Mouse (Mus musculus): ENCODE data around the gene Cdc42ep3.

The Cdc42ep3 gene

DNA sequence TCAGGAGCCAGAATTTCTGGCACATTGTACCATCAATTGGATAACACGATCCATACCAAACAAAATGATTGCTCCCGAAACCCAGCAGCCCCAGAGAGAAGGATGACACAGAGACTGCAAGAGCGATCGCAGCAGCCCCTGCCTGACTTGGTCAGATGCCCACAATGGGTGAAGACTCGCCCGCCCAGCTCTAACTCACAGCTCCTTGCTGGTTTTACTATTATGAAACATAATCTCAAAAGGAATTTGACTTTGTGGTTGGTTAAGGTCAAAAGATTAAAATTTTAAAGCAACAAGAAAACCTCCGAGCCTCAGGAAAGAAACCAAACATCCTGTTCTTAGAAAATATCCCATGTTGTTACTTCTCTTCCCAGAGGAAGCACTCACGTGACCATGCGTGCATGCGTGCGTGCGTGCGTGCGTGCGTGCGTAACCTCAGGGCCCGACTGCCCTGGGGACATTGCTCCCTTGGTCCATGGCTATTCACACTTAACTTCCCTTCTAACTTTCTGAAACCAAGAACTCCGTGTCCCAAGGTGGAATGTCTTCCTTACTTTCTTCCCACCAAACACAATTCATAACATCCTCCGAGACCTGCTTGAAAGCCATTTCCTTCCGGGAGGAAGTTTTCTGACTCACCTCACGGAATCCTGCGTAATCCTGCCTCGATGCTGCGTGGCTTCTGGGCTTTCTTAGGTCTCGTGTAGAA, 9.7 kb downstream of the Cdc42ep3 start:
- ATAC-seq (ENCODE audit: insufficient number of reproducible peaks, low FRiP score, low TSS enrichment): no peak

DNA sequence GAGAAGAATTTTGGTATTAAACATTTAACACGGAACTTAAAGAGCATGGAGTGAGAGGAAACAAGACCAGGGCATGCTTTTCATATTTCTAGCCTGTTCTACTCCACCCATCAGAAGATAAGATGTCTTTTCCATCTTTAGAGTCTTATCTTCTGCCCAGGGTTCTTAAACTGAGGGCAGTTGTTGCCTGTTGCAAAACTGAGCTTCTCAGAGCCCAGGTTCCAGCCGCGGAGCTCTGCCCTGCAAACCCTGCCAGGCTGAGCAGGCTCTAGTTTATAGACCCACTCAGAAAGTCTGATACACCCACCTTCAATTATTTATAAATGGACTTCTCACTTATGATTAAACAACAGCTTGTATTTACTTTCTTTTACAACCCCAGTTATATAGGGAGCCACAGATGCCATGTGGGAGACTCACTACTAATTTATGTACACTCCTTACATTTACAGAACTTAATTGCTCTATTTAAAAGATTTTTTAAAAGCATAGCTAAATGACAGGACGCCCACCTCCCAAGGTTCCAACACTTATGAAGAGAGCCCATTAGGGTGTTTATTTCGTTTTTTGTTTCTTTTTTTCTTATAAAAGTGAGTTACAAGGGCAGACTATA, 11.5 kb downstream of the Cdc42ep3 start:
- no peak for ATAC-seq (ENCODE audit: insufficient number of reproducible peaks, low FRiP score, low TSS enrichment)

DNA sequence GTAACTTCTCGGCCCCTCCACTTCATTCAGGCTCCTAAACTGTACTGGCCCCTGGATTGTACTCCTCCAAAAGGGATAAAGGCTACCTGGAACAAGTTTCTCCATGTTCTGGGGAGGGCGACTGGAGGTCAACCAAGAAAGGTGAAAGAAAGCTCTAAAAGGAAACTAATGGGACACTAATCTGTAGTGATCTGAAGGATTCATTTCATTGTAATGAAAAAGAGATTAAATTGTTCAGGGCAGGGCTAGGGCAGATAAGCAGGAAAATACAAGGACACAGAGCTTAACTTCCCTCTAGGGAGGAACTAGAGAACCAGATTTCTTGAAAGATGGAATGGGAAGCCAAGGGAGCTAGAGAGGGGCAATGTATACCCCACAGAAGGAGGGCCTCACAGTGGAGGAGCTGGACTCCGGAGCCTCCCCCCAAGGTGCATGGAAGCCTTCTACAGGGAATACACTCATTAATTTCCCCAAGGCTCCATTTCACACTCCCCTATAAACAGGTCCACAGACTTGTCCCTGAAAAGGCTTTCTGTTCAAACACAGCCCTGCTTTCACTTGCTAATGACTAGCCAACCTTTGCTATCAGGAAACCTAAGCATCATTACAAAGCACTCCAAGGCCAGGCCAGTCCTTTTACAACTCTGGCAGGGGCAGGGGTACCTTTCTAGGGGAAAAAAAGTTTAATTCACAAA, 12.1 kb downstream of the Cdc42ep3 start:
- ATAC-seq (ENCODE audit: insufficient number of reproducible peaks, low FRiP score, low TSS enrichment): no peak

DNA sequence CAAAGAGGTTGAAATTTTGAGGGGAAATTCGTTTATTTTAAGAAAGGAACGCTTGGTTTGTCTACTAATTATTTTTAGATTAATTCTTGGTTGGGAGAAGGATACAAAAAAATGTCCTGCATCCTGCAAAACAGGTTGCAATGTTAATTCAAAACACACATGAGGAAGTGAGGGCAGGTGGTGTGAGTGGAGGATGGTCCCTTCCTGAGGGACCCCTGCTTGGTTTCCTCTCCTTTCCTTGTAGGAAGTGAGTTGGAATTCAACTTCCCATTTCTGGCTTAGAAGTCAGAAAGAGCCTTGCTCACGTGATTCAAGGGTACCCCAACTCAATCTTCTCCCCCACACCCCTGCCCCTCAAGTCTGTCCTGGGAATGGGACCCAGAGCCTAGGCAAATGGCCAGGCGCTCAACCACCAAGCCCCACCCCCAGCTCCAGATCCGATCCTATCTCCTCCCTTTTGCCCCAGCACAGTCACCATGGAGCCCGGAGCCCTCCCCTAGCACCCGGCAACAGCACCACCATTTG, 12.9 kb downstream of the Cdc42ep3 start:
- no peak for ATAC-seq (ENCODE audit: insufficient number of reproducible peaks, low FRiP score, low TSS enrichment)

DNA sequence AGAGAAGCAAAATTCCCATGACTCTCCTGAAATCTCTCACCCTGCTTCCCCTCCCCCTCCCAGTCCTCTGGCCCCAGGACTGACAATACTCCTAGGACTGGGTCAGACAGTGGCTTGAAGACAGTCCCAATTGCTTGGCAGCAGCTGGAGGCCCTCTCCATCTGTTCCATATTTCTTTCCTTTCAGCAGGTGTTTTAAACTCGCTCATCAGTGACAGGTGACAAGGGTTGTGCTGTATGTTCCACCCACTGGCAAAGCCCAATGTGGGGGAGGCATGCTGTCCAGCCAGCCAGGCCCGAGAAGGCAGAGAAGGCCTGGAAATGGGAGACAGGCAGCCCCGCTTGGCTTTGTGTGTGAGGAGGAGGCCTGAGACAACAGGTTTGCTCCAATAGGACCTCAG, 17.4 kb downstream of the Cdc42ep3 start:
- ATAC-seq (ENCODE audit: insufficient number of reproducible peaks, low FRiP score, low TSS enrichment): no peak

DNA sequence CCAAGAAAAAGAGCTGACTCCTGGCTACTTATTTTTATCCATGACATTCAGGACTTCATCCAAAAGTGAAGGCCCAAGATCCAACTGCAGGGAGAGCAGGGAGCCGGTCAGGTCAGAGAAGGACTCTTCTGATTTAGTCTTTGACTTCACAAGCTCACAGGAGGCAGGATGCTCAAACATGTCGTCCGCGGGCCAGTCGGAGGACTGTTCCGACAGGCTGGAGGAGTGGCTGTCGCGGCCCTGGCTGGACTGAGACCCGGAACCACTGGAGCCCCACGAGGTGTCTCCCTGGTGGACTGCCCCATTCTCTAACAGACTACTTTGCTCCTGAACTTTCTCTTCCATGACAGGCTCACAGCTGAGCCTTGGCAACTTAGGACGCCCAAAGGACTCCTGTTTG, 20.2 kb downstream of the Cdc42ep3 start:
- no peak for ATAC-seq (ENCODE audit: insufficient number of reproducible peaks, low FRiP score, low TSS enrichment)

DNA sequence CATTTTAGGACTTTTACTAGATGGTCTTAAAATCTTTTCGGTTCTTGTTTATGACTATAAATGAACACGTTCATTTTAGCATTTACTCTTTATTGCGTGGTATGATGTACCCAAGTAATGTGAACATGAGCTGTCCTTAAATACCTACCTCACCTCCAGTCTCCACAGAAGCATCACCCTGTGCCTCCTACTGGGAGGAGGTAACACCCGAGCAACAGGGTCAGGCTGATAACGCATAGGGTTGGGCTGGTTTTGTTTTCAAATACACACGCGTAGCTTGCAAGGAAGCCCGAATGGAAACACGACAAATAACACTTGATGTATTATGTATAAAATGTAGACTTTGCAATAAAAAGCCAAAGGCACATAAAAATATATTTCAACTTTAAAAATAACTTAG, 21.2 kb downstream of the Cdc42ep3 start:
- no peak for ATAC-seq (ENCODE audit: insufficient number of reproducible peaks, low FRiP score, low TSS enrichment)

DNA sequence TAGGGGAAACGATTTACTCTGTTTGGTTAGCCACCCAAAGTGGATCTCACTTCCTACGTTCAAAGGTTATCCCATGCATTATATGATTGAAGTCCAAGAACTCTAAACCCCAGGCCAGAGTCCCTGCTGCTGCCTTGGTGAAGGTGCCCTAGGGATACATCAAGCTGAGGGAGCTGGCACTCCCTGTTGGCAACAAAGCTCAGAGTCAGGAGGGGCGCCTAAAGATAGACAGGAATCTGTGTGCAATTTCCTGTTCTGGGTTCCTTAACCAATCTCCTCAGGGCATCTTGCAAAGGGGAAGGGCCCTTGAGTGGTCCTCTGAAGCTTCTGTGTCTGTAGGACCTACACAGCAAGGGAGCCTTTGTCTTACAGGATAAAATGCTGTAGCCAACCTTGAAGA, 22.0 kb downstream of the Cdc42ep3 start:
- no peak for ATAC-seq (ENCODE audit: insufficient number of reproducible peaks, low FRiP score, low TSS enrichment)

DNA sequence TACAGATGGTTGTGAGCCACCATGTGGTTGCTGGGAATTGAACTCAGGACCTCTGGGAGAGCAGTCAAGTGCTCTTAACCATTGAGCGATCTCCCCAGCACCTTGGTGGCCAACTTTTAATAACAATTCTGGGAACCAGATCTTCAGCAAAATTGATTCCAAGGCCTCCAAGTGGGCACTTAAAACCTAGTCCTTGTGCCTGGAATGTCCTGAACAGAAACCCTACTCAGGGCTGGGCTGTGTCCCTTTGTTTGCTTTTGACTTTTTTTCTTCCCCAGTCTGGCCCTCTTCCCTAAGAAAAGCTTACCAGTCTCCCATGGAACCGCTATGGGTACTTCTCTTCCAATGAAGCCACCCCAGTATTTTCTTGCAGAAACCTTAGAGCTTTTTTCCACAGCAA, 24.5 kb downstream of the Cdc42ep3 start:
- ATAC-seq (ENCODE audit: insufficient number of reproducible peaks, low FRiP score, low TSS enrichment): no peak

DNA sequence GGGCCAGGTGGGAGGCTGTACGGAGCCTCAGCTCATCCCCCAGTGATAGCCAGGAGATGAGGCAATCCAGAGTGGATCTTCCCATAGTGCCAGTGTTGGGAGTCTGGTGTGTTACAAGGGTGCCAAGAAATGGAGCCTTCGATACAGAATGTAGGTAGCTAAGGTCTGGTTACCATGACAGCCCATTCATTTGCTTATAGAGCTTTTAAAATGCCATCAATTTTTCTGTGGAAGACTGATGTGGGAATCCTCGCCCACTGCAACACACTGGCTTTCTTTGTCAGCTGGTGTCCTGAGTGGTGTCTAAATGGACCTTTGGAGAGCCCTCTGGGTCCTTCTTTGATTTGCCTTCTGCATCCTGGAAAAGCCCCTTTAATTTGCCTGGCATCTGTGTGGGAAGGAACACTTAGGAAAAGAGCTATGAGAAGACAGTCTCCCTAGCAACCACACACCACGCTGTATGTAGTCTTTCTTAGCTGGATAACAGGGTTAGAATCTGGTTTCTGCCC, 28.0 kb downstream of the Cdc42ep3 start:
- no peak for ATAC-seq (ENCODE audit: insufficient number of reproducible peaks, low FRiP score, low TSS enrichment)

DNA sequence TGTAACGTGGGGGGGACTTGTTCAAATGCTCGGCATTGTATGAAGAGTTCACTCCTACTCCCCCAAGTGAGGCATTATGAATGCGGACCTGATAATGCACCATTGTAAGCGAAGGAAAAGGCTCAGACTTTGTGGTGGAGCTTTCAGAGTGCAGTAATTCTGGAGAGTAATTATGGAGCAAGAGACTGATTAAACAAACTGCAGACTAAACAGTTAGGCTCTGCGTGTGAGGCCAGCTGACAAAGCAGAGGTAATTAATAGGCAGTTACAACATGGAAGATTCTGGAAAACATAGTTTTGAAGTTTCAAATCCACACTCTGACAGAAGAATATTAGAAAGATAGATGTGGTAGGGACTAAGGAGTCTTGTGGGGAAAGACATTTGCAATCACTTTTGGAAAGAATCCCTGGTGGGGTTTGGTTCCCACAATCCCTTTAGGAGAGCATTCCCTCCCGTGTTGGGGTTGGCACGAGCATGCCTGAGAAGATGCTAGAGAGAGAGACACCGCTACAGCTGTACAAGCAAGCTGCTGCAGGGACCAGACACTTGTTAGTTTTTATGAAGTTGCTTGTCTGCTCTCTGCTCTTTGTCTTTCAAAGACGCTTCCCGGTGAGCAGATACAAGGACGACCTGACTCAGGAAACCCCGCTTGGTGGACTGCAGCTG, 37.7 kb downstream of the Cdc42ep3 start:
- no peak for ATAC-seq (ENCODE audit: insufficient number of reproducible peaks, low FRiP score, low TSS enrichment)

DNA sequence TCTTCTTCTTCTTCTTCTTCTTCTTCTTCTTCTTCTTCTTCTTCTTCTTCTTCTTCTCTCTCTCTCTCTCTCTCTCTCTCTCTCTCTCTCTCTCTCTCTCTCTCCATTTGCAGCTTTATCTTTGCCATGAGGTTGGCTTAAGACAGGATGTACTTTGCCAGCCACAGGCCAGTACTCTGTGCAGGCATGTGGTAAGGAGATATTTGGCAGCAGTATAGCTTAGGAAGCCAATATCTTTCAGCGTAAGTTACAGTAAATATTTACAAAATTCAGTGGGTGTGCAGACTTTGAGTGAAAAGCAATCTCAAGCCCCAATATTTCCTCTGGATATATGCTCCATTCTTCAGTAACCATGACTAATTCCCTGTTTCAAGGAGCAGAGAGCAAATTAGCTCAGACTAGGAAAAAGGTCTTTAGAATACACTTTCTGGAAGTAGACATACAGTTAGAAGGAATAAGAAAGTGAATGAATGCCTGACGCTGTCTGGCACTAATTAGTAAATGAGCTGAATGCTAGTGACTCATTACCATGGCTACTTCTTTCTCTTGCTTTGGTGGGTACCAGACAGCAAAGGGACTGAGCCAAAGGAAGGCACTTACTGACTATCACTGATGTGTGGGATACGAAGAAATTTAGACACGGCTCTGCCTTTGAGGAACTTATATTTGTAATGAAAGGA, 39.3 kb downstream of the Cdc42ep3 start:
- ATAC-seq (ENCODE audit: insufficient number of reproducible peaks, low FRiP score, low TSS enrichment): no peak

DNA sequence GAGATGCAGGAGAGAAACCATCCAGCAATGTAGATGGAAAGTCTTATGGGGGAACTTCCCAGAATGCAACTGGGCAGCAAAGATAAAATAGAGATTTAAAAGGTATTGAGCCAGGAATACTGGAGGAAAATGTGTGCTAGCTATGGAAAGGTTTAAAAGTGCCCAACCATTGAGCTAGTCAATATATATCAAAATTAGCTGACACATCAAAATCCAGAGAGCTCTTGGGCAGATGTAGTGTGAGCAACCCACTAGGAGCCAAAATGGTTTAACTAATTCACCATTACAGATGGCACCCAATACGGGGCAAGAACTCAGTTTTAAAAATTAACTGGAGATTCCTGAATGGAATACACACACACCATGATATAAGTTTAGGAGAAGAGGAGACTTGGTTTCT, 44.4 kb downstream of the Cdc42ep3 start:
- no peak for ATAC-seq (ENCODE audit: insufficient number of reproducible peaks, low FRiP score, low TSS enrichment)

DNA sequence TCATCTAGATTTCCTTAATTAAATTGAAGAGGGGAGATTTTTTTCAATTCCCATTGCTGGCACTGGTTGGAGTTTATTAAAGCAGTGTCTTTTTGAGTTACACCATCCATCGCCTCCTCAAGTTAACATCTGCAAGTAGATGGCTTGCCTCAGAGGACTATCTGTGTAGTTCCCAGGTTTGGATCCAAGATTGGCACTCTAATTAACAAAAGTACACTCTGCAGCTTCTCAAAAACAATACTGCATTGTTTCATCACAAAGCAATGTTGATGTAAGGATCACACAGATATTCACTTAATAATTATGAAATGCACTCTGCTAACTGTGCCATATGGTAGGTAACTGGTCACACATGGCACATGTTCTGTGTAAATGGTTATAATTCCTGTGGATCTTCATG, 45.4 kb downstream of the Cdc42ep3 start:
- ATAC-seq (ENCODE audit: insufficient number of reproducible peaks, low FRiP score, low TSS enrichment): no peak

DNA sequence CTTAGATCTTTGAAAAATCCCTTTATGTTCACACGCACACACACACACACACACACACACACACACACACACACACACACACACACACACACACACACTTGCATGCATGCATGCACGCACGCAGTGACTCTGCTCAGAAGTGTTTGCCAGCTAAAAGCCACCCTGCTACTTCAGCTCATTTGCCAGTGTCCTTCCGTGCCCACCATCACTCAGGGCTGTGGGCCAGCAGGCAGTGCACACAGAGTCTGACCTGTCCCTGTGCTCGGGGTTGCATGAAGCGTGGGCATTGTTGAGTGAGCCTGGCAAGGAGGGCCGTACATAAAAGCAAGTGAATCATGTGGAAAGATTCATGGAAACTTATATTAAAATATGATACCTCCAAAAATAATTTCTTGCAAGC, 49.2 kb downstream of the Cdc42ep3 start:
- no peak for ATAC-seq (ENCODE audit: insufficient number of reproducible peaks, low FRiP score, low TSS enrichment)

DNA sequence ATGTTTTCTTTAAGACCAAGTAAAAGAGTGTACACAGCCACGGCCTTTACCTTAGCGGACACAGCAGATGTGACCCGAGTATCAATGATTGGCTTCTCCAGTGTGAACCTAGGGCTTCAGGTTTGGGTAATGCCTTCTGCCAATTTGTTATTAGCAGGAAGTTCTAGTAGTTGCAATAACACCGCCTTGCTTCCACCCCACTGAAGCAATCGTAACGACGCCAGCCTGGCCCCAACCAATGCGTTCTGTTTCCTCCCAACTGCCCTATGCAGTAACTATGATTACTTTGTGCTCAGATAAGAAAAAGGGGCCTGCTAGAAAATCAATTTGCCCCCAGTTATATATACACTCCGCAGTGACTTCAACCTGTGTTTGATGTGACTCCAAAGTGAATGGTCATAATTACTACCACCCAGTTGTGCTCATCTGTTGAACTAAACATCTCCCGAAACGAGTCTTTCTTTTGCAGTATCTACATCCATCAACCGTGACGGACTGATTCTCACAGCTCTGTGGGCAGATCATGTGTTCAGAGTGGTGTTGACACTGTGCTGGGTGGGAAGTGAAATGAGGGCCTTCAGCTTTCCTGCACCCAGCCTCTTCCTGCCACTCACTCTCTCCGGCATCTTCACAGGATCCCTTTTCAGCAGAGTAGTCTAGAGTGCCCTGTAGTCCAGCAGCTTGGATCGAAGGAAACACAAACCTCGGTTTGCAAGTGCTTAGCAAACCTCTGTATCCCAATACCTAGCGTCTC, 51.0 kb downstream of the Cdc42ep3 start:
- ATAC-seq (ENCODE audit: insufficient number of reproducible peaks, low FRiP score, low TSS enrichment): no peak

DNA sequence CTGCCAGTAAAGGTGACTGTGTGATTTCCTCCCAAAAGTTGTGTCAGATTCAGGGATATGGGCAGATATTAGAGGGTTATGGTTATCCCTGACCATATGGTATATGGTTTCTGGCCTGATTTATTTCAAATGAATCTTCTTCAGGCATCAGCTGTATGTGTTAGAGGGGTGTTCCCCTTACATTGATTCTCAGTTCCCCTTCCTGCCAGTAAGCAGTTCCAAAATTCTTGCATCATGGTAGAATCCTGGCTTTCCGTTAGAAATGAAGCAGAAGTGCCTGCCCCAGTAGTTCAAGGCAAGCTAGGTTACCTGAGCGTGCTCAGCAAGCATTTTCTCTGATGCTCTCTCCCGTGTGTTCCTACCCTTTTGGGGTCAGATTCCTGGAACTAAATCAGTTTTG, 51.7 kb downstream of the Cdc42ep3 start:
- ATAC-seq (ENCODE audit: insufficient number of reproducible peaks, low FRiP score, low TSS enrichment): no peak

DNA sequence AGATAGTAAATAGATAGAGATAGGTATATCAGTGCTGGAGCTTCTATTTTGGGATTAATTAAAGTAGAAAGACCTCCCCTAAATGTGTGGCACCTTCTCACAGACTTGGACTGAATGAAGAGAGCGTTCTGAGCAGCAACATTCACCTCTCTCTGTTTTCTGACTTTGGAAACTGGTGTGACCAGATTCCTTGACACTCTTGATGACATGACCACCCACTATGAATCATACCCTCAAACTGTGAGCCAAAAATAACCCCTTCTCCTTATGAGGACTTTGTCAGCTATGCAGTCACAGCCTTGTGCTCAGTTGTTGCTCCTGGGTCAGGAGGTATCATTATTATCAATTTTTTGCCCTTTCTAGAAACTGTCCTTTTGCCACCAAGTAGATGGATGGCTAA, 55.0 kb downstream of the Cdc42ep3 start:
- no peak for ATAC-seq (ENCODE audit: insufficient number of reproducible peaks, low FRiP score, low TSS enrichment)

DNA sequence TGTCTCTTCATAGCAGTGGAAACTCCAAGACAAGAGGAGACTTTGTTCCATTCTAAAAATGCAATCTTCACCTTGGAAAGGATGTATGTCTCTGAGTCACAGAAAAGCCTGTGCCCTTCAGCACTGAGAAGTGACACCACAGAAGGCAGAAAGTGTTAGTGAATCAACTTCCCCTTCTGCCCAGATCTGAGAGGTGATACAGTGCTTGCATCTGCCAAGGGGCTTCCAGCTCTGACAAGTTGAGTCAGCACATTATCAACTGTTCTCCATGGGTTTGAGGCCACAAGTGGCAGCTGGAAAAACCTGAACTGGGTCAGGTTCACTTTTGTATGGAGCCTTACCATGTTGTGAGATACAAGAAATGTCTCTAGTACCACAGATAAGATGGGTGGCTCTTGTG, 55.9 kb downstream of the Cdc42ep3 start:
- ATAC-seq (ENCODE audit: insufficient number of reproducible peaks, low FRiP score, low TSS enrichment): no peak

DNA sequence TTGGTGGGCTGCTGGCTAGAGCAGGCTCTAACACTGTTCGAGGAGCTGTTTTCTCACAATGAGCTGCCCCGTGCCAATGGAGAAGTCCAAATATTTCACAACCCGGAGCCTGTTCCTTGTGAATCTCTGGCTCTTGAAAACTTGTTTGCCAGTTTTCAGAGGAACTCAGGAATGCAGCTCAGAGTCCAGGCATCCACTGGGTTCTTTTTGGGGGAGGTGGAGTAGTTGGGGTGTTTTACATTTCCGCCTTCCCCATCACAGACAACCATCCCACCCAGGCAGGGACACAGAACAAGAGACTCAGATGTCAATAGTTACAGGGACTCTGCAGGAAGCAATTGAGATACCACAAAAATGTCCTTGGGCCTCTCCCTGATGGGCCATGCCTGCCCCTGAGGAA, 59.0 kb downstream of the Cdc42ep3 start:
- ATAC-seq (ENCODE audit: insufficient number of reproducible peaks, low FRiP score, low TSS enrichment): no peak
